Mouse (Mus musculus) adrenal gland, adult 2 months (tissue): ENCODE data around the gene Chit1. TPM values are rescaled to one million over a fixed set of nuclear protein-coding genes. Genes with fewer than 3 reads are reported as not detected.
A peak's percentile ranks its signal among the peaks of the same experiment; 100 is the strongest.

Experiments
- DNase-seq: peaks from one replicate; pipeline ENCODE4 v3.0.0; 2021
- polyA plus RNA-seq: library from polyadenylated mRNA; depleted of rRNA; stranded (reverse); fragments of >200 nt; gene quantifications from 2 replicates; pipeline ENCODE4 v1.2.3, GENCODE M21; 2012; rRNA removed
- total RNA-seq, 2 experiments: library from RNA; stranded (reverse); gene quantifications; 2 replicates each; pipeline ENCODE4 v1.2.3; 2021

Chit1 gene
- total and polyA plus RNA-seq, 3 experiments, result 0.07 TPM; not detected in 2

DNA sequence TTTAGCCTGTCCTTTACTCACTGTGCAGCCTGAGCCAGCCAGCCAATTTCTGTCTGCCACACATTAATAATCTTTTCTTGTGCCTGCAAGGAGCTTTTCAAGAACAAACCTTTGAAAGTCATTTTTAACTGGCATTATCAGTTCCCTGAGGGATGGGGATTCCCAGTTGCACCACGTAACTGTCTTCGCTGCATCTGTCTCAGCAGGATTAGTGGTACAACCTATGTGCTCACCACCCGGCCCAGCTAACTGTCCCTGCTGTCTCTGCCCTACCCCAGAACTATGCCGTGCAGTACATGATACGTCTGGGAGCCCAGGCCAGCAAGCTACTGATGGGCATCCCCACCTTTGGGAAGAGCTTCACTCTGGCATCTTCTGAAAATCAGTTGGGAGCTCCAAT lies 77.2 kb downstream of the Chit1 start:
- no peak for DNase-seq

GRCm38 (mm10) chr1:134188989-134189729 lies 78.1 kb downstream of the Chit1 start:
- no peak for DNase-seq

GRCm38 (mm10) chr1:134191192-134191591 lies 80.2 kb downstream of the Chit1 start:
- DNase-seq, result no peak

DNA sequence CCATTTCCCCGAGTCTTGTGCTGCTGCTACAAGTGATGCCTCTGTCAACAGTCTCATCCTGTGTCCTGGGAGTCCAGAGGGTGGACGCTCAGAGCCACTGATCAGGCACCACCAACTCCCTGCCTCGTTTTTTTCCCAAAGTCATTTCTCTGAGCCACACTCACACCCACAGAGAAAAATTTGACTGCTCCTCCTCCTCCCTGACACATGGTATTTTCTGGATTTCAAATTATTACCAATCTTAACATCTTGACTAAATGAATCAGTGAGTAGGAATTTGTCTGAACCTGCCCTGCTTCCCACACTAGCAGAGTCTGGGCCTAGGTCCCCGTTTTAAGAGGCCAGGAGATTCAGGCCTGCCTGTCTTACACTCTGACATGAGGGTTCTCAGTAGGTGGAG lies 81.0 kb downstream of the Chit1 start:
- no peak for DNase-seq

DNA sequence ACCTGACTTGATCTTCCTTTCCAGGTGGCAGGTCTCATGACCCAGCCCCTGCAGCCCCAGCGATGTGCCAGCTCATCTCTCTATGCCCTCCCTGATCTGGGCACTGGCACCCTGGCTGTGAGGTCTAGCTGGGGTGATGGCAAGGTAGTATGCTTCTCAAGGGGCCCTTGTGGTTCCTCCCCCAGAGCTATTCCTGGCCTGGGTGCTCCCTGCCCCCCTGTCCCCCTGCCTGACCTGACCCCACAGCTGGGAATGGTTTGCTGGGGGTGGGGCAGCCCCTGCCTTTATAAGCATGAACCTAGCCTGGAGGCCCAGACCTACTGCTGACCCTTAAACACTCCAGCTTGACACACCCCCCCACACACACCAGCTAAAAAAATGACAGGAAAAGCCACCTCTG lies 82.1 kb downstream of the Chit1 start, which contains the start of gene Mybph:
Gene Mybph (plus strand): TSS at position 323 of the 400 bp plus-strand sequence.
- DNase-seq, result no peak

DNA sequence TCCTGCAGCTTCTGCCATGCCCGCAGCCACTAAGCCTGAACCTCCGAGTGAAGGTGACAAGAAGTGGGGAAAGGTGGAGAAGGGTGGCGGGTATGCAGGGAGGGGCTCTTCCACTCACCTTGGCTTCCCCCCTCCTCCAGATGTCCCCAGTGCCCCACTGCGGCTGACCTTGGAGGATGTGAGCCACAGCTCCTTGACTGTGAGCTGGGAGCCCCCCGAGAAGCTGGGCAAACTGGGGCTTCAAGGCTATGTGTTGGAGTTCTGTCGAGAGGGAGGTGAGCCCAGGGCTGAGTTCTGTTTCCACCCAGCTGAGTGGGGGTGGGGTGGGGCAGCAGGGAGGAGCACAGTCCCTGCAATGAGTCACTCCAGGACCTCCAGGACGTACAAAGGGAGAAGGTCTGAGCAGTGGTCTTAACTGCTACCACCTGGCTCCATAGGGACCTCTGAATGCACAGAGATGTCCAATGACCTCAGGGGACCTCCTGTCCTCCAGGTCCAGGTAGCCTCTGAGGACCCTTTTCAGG lies 82.7 kb downstream of the Chit1 start:
- peak; percentile 60 for DNase-seq

DNA sequence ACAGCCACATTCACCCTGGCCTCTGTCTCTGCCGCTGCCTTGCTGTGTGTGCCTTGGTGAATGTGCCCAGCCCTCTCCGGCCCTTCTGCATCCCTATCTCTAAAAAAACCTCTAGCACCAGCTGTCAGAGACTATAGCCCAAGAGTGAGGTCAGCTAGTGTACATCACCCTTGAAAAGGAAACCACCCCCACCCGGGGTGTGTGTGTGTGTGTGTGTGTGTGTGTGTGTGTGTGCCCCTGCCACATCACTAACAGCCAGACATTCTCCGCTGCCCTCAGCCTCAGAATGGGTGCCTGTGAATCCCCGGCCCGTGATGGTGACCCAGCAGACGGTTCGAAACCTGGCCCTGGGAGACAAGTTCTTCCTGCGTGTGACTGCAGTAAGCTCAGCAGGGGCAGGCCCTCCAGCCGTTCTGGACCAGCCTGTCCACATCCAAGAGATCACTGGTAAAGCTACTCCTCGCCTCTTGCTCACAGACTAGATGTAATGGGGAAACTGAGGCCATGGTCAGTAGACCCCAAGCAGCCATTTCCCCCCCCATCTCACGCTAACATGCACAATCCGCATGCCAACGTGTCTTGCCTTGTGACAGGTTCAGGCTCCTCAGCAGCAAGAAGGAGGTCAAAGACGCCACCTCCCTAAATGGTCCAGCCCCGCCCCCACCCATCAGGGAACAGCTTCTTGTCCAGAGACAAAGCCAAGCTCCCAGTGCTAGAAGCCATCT lies 83.4 kb downstream of the Chit1 start:
- DNase-seq, result no peak

DNA sequence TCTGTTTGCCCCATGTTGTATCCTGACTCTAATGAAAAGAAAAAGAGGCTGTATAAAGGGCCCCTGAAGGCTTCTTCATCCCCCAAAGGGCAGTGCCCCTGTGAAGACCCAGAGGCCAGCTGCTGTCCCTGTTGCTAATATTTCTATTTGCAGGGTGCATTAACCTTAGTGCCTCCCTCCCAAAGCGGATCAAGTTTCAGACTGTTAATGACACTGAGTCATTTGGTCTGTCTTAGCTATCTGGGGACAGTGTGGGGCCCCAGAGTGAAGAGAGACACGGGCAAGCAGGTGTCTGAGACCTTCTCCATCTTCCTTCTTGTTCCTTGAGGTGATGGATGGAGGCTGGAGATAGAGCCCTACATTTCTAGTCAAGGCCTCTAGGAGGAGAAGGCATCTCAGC lies 84.1 kb downstream of the Chit1 start:
- no peak for DNase-seq

DNA sequence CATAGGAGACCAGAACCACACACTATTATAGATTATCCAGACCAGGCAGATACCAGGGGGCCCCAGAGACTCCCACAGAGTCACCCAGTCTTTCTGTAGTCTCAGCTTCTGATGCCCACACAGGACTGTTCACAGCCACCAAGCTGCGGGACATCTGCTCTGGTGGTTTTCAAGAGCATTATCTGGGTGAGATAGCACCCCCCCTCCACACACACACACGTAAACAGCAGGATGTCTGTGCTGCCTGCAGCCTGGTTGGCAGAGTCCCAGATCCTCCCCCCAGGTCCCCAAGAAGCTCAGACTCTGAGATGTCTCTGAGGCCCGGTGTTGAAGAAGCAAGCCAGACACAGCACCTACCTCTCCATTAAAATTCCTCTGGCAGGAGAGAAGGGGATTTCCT lies 84.5 kb downstream of the Chit1 start:
- no peak for DNase-seq

DNA sequence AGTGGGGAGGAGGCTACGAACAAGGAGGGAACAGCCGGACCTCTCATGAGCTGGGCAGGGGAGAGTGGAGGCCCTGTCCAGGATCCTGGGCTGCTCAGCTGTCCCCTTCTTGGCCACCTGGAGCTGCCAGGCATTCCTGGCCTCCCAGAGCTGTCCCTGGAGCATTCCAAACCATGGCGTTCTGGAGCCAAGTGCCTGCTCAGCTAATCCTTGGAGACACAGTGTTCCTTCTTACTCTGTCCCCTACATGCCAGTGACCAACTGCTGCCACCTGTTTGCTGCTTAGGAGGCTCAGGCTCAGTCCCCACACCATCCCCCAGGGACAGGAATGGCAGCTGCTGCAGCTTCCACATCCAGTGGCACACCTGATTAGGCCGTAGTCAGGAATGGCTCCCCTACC lies 84.9 kb downstream of the Chit1 start:
- no peak for DNase-seq

GRCm38 (mm10) chr1:134196386-134196785 lies 85.3 kb downstream of the Chit1 start:
- DNase-seq, result peak; percentile 90

GRCm38 (mm10) chr1:134197325-134197982 lies 86.4 kb downstream of the Chit1 start:
- DNase-seq, result no peak

DNA sequence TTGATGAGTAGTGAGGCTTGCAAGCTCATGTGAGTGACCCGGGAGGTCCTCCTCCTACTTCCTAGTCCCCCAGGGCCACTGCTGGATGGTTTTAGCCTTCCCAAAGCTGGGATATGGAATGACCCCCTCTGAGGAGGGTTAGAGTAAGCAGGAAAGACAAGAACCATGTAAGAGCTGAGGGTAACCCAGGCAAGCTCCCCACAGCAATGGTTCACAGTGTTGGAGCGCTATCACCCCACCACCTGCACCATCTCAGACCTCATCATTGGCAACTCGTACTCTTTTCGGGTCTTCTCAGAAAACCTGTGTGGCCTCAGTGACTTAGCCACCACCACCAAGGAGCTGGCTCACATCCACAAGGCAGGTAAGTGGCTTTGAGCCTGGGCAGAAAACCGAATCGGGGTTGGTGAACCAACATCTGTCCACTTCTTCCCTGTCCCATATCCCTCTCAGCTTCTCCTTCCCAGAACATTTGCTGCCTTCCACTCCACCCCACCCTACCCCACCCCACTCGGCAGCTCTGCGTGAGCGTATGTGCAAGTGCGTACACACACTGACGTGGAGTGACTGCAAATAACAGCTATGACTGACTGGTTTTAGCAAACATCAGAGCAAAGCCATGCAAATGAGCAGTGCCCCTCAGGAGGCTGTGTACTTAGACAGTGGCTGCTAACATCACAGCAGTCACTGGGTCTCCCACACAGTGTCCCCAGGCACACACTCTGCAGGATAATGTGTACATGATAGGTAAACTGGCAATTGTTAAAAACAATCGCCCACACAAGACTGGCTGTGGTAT lies 87.4 kb downstream of the Chit1 start:
- DNase-seq, result no peak

- no peak for DNase-seq
Measured at GRCm38 (mm10) chr1:134200481-134200880, 89.4 kb downstream of the Chit1 start.

Other genes with a start within 250 kb of the Chit1 start
- 1 to 10 TPM in 1 of 2 experiments, under 1 TPM in 1; 0.98 to 1.0 TPM for gene Optc, start 203.2 kb upstream of the Chit1 start, total RNA-seq
- 0.83 and 1.3 TPM in 2 replicates for gene Optc, start 203.2 kb upstream of the Chit1 start, polyA plus RNA-seq
- 10 to 100 TPM; 54.7 to 70.2 TPM for gene Prelp, start 189.8 kb upstream of the Chit1 start, total RNA-seq
- gene Prelp, start 189.8 kb upstream of the Chit1 start, polyA plus RNA-seq, result 30.6 and 44.4 TPM in 2 replicates
- gene Fmod, start 74.0 kb upstream of the Chit1 start, total RNA-seq, result 10 to 100 TPM; 10.1 to 12.4 TPM
- gene Fmod, start 74.0 kb upstream of the Chit1 start, polyA plus RNA-seq, result 13.4 and 17.9 TPM in 2 replicates
- gene Btg2, start 32.1 kb upstream of the Chit1 start, total RNA-seq, result 10 to 100 TPM; 20.3 to 55.2 TPM
- 18.9 and 25.1 TPM in 2 replicates for gene Btg2, start 32.1 kb upstream of the Chit1 start, polyA plus RNA-seq
- gene Chil1, start 70.9 kb downstream of the Chit1 start, total RNA-seq, result 1 to 10 TPM; 1.1 to 1.6 TPM
- gene Chil1, start 70.9 kb downstream of the Chit1 start, polyA plus RNA-seq, result 0.20 and 0.57 TPM in 2 replicates
- gene Mybph, start 82.2 kb downstream of the Chit1 start, total RNA-seq, result under 1 TPM in 1 of 2 experiments, not detected in 1; 0.38 TPM
- 0.25 and 0.59 TPM in 2 replicates for gene Mybph, start 82.2 kb downstream of the Chit1 start, polyA plus RNA-seq
- 100 to 1,000 TPM; 110 to 198 TPM for gene Adora1, start 124.2 kb downstream of the Chit1 start, total RNA-seq
- gene Adora1, start 124.2 kb downstream of the Chit1 start, polyA plus RNA-seq, result 180 and 209 TPM in 2 replicates
- not detected for gene Myog, start 178.7 kb downstream of the Chit1 start, total RNA-seq
- not detected in 2 replicates for gene Myog, start 178.7 kb downstream of the Chit1 start, polyA plus RNA-seq
- gene Ppfia4, start 221.7 kb downstream of the Chit1 start, total RNA-seq, result 1 to 10 TPM in 1 of 2 experiments, under 1 TPM in 1; 0.86 to 1.5 TPM
- gene Ppfia4, start 221.7 kb downstream of the Chit1 start, polyA plus RNA-seq, result 6.8 and 8.0 TPM in 2 replicates